Mouse (Mus musculus): Measurements from ENCODE around the gene Mfap3. TPM values are rescaled to one million over a fixed set of nuclear protein-coding genes. Genes with fewer than 3 reads are reported as not detected.

The Mfap3 gene
- polyA plus RNA-seq, 1 experiment, result 63.0 TPM

GRCm38 (mm10) chr11:57566091-57567035 is 47.9 kb downstream of the Mfap3 start:
- Histone ChIP-seq H3K36me3 (ENCODE audit: control insufficient read depth, insufficient read depth, low read length, poor library complexity, severe bottlenecking) (no peaks in the 10 kb centered on the region), H3K9ac (ENCODE audit: low read depth, poor library complexity, severe bottlenecking) (no peak overlapping the region; the same call in 1 of the 2 replicates), H3K27me3 (ENCODE audit: control insufficient read depth, insufficient read depth, low read length, poor library complexity, severe bottlenecking) (no peaks in the 10 kb centered on the region), H3K27ac (ENCODE audit: insufficient read depth, low read length) (no peak overlapping the region), H3K4me3 (ENCODE audit: low read depth, low read length) (no peak overlapping the region), H3K9me3 (replicated peaks; ENCODE audit: control insufficient read depth, insufficient read depth, low read length, poor library complexity, severe bottlenecking) (peaks cover 3% of the 10 kb centered on the region; the same call in 1 of the 2 replicates), H3K4me1 (ENCODE audit: control insufficient read depth, insufficient read depth, low read length) (no peaks in the 10 kb centered on the region)
- TF ChIP-seq POLR2A (IDR thresholded peaks at IDR 0.05; ENCODE audit: insufficient read depth, low read length) (no peak), EP300 (IDR thresholded peaks at IDR 0.05; ENCODE audit: insufficient read depth, low read depth, low read length) (no peak), CTCF (IDR thresholded peaks at IDR 0.05; ENCODE audit: low read depth, low read length) (no peak)

DNA sequence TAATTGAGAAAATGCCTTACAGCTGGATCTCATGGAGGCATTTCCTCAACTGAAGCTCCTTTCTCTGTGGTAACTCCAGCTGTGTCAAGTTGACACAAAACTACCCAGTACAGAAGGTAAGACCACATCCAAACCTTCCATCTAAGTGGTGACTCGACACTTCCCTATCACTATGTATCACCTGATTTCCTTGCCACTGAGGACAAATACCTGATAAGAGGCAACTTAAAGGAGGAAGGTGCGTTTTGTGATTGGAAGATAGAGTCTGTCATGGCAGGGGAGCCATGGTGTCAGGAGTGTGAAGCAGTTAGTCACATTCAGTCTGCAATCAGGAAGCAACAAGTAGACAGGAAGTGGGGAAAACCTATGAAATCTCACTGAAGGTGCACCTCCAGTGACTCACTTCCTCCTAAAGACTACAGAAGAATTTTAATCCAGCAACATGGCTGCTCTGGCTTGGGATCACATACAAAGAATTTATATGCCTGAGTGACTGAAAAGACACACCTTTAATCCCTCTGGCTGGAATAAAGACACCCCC is 50.6 kb downstream of the Mfap3 start:
- Histone ChIP-seq H3K27ac (ENCODE audit: insufficient read depth, low read length) (no peak overlapping the region), H3K27me3 (ENCODE audit: control insufficient read depth, insufficient read depth, low read length, poor library complexity, severe bottlenecking) (no peaks in the 10 kb centered on the region), H3K4me3 (ENCODE audit: low read depth, low read length) (no peak overlapping the region), H3K36me3 (ENCODE audit: control insufficient read depth, insufficient read depth, low read length, poor library complexity, severe bottlenecking) (no peaks in the 10 kb centered on the region), H3K9me3 (replicated peaks; ENCODE audit: control insufficient read depth, insufficient read depth, low read length, poor library complexity, severe bottlenecking) (peaks cover 3% of the 10 kb centered on the region; the same call in 1 of the 2 replicates), H3K9ac (ENCODE audit: low read depth, poor library complexity, severe bottlenecking) (no peak overlapping the region), H3K4me1 (ENCODE audit: control insufficient read depth, insufficient read depth, low read length) (peaks cover 5% of the 10 kb centered on the region)
- no peak for TF ChIP-seq CTCF (IDR thresholded peaks at IDR 0.05; ENCODE audit: low read depth, low read length)

DNA sequence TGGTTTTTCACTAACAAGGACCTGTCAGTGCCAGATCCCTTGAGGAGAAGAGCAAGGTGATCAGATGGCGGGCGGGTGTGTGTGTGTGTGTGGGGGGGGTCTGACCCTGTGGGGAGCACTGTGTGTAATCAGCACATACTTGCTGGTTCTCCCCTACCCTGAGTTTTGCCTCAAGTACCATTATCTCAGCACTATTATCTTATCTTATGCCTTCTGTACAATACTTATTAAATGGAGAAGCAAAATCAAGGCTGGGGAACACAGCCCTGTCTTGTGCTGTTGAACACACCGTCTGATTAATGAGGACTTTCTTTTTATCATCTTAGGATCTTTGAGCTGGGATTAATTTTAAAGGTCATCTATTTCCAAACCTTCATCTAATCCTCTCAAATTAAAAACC is 52.6 kb downstream of the Mfap3 start:
- no peaks in the 10 kb centered on the region for H3K36me3 ChIP-seq (ENCODE audit: control insufficient read depth, insufficient read depth, low read length, poor library complexity, severe bottlenecking)
- no peak overlapping the region for H3K9ac ChIP-seq (ENCODE audit: low read depth, poor library complexity, severe bottlenecking)
- TF ChIP-seq EP300 (IDR thresholded peaks at IDR 0.05; ENCODE audit: insufficient read depth, low read depth, low read length), result no peak
- TF ChIP-seq POLR2A (IDR thresholded peaks at IDR 0.05; ENCODE audit: insufficient read depth, low read length), result no peak
- TF ChIP-seq CTCF (IDR thresholded peaks at IDR 0.05; ENCODE audit: low read depth, low read length), result no peak
- no peaks in the 10 kb centered on the region for H3K27me3 ChIP-seq (ENCODE audit: control insufficient read depth, insufficient read depth, low read length, poor library complexity, severe bottlenecking)
- H3K9me3 ChIP-seq (replicated peaks; ENCODE audit: control insufficient read depth, insufficient read depth, low read length, poor library complexity, severe bottlenecking), result peaks cover 3% of the 10 kb centered on the region; the same call in 1 of the 2 replicates
- H3K4me3 ChIP-seq (ENCODE audit: low read depth, low read length), result no peak overlapping the region
- H3K27ac ChIP-seq (ENCODE audit: insufficient read depth, low read length), result no peak overlapping the region
- H3K4me1 ChIP-seq (ENCODE audit: control insufficient read depth, insufficient read depth, low read length), result peaks cover 5% of the 10 kb centered on the region

DNA sequence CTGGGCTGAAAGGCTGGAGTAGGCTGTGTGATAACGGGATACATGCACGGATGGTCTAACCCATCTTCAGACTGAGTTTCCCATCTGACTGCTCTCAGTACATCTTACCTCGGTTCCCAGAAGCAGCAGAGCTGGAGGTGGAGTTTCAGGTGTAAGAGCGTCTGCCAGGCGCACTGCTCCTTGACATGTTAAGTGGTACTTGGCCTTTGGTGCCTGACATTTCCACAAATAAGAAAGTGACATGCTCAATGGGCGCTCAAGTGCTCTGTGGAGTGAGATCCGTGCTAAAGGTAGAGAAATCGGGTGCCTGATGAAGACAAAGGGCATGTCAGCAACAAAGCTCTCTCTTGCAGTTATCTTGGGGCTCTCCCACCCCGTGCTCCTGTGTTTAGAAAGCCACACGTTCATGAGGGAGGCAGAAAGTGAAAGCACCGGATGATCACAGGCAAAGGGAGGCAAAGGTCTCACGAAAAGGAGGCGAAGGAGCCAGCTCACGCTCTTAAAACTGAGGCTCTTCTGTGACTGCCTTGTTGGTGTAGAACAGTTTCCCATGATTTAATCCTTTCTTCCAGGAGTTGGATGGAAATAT is 55.3 kb downstream of the Mfap3 start:
- TF ChIP-seq POLR2A (IDR thresholded peaks at IDR 0.05; ENCODE audit: insufficient read depth, low read length) (no peak), EP300 (IDR thresholded peaks at IDR 0.05; ENCODE audit: insufficient read depth, low read depth, low read length) (no peak), CTCF (IDR thresholded peaks at IDR 0.05; ENCODE audit: low read depth, low read length) (no peak)
- Histone ChIP-seq H3K9ac (ENCODE audit: low read depth, poor library complexity, severe bottlenecking) (no peak overlapping the region), H3K27me3 (ENCODE audit: control insufficient read depth, insufficient read depth, low read length, poor library complexity, severe bottlenecking) (no peaks in the 10 kb centered on the region), H3K27ac (ENCODE audit: insufficient read depth, low read length) (no peak overlapping the region), H3K4me1 (ENCODE audit: control insufficient read depth, insufficient read depth, low read length) (peaks cover 5% of the 10 kb centered on the region), H3K36me3 (ENCODE audit: control insufficient read depth, insufficient read depth, low read length, poor library complexity, severe bottlenecking) (no peaks in the 10 kb centered on the region), H3K4me3 (ENCODE audit: low read depth, low read length) (no peak overlapping the region), H3K9me3 (replicated peaks; ENCODE audit: control insufficient read depth, insufficient read depth, low read length, poor library complexity, severe bottlenecking) (peaks cover 8% of the 10 kb centered on the region)

GRCm38 (mm10) chr11:57576871-57577515 is 58.5 kb downstream of the Mfap3 start:
- Histone ChIP-seq H3K27me3 (ENCODE audit: control insufficient read depth, insufficient read depth, low read length, poor library complexity, severe bottlenecking) (no peaks in the 10 kb centered on the region), H3K4me3 (ENCODE audit: low read depth, low read length) (no peak overlapping the region), H3K36me3 (ENCODE audit: control insufficient read depth, insufficient read depth, low read length, poor library complexity, severe bottlenecking) (no peaks in the 10 kb centered on the region), H3K9ac (ENCODE audit: low read depth, poor library complexity, severe bottlenecking) (no peak overlapping the region), H3K9me3 (replicated peaks; ENCODE audit: control insufficient read depth, insufficient read depth, low read length, poor library complexity, severe bottlenecking) (peaks cover 6% of the 10 kb centered on the region; the same call in 1 of the 2 replicates), H3K4me1 (ENCODE audit: control insufficient read depth, insufficient read depth, low read length) (peaks cover 5% of the 10 kb centered on the region), H3K27ac (ENCODE audit: insufficient read depth, low read length) (no peak overlapping the region)
- no peak for TF ChIP-seq POLR2A (IDR thresholded peaks at IDR 0.05; ENCODE audit: insufficient read depth, low read length)
- TF ChIP-seq CTCF (IDR thresholded peaks at IDR 0.05; ENCODE audit: low read depth, low read length), result no peak
- no peak for TF ChIP-seq EP300 (IDR thresholded peaks at IDR 0.05; ENCODE audit: insufficient read depth, low read depth, low read length)

Data from ES-Bruce4 (cell line).